Mouse (Mus musculus): ENCODE measurements at regions not wholly inside any gene's neighbourhood (a gene's known extent, or its start where the extent isn't known, plus 50 kb on each side); places are given as distances from the start of the nearest gene placed in this dataset.

DNA sequence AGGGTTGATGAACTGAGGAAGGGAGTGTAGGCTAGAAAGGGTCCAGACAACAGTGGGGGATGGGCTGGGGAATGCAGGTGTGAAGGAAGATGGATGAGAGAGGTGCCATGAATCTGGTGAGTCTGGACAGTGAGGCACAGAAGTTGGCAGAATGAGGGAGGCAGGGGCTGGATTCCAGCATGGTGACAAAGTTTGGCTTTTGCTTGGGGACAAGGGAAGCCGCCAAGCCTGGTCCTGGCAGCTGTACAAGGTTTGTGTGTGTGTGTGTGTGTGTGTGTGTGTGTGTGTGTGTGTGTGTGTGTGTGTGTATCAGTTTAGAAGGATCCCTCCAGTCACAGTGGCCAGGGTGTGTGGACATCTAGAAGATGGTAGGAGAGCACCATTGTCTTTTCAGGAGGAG lies 270.4 kb downstream of the Rps24 start:
- ATAC-seq, result no peak

GRCm38 (mm10) chr14:24757843-24758242 lies 270.9 kb downstream of the Rps24 start:
- Histone ChIP-seq H3K36me3 (no peaks in the 10 kb centered on the region), H3K4me1 (no peaks in the 10 kb centered on the region), H3K4me2 (no peak overlapping the region), H3K4me3 (no peak overlapping the region), H3K27me3 (replicated peaks) (no peaks in the 10 kb centered on the region), H3K9ac (no peak overlapping the region), H3K9me3 (replicated peaks) (no peaks in the 10 kb centered on the region), H3K27ac (no peak overlapping the region)
- WGBS (ENCODE audit: insufficient replicate concordance), result 13% methylated on average over 1 of the region's 1 CpGs
- ATAC-seq, result no peak

More for the DNA sequence above, 270.4 kb downstream of the Rps24 start:
- no peak overlapping the region for H3K4me2 ChIP-seq
- no peaks in the 10 kb centered on the region for H3K9me3 ChIP-seq (replicated peaks)
- no peak overlapping the region for H3K9ac ChIP-seq
- no peaks in the 10 kb centered on the region for H3K4me1 ChIP-seq
- no peak overlapping the region for H3K4me3 ChIP-seq
- H3K36me3 ChIP-seq, result no peaks in the 10 kb centered on the region
- no peaks in the 10 kb centered on the region for H3K27me3 ChIP-seq (replicated peaks)
- WGBS (ENCODE audit: insufficient replicate concordance), result 58% methylated on average over 1 of the region's 1 CpGs
- no peak overlapping the region for H3K27ac ChIP-seq

DNA sequence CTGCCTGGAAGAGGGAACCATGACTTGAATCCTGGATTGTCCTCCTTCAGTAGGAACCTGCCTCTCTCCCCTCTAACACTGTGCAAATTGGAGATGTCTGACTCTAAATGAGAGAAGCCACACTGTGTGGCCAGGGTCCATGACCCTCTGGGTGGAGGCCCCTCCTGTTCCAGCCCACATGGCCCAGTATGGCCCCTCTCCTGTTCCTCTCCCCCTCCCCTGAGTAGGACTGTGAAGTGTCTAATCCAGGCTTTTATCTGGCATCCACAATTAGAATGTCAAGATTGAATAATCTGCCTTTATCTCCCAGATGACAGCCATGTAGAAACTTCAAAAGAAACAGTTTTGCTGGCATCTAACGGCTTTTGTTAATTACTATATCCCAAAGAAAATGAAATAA lies 274.0 kb downstream of the Rps24 start:
- 69% methylated on average over 1 of the region's 1 CpGs for WGBS (ENCODE audit: insufficient replicate concordance)
- no peaks in the 10 kb centered on the region for H3K27me3 ChIP-seq (replicated peaks)
- ATAC-seq, result no peak

DNA sequence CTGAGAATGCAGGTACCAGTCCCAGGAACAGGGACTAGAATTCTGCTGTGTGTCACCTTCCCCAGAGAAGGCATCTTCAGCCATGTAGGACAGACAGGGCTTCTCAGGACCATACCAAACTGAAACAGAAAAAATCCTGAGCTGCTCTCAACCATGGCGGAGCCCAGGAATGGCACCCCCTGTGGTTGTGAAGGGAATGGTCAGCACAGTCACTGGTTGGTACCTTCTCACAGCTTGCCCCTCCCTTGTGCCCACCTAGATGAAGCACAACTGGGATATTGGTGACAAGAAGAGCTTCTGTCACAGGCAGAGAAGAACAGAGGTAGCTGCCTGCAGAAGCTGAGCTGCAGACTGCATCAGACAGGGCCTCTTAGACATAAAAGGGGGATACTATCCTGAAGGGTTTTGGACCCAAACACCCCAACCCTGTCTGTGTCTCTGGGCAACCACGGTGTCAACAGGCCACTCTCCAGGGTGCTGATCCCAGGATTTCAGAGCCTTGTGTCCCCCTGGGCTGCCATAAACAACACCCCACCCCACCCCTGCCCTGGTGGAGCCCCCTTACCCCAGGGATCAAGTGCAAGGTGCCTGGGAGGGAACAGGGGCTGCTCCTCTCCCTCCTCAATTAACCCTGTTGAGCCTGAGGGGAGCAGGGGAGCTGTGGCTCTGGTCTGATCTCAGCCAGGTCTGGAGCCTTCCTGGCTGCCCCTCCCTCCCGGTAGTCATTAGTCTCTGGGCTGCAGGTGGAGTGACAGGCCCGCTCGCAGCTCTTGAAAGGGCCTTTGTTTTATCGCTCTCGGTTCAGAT lies 275.7 kb downstream of the Rps24 start:
- H3K9me3 ChIP-seq (replicated peaks), result no peaks in the 10 kb centered on the region
- H3K4me1 ChIP-seq, result no peaks in the 10 kb centered on the region
- no peak overlapping the region for H3K4me3 ChIP-seq
- H3K36me3 ChIP-seq, result no peaks in the 10 kb centered on the region
- H3K4me2 ChIP-seq, result no peak overlapping the region
- 18% methylated on average over 7 of the region's 7 CpGs for WGBS (ENCODE audit: insufficient replicate concordance)
- ATAC-seq, result no peak
- no peak overlapping the region for H3K9ac ChIP-seq
- no peaks in the 10 kb centered on the region for H3K27me3 ChIP-seq (replicated peaks)
- H3K27ac ChIP-seq, result no peak overlapping the region

More for the DNA sequence above, 274.0 kb downstream of the Rps24 start:
- H3K4me1 ChIP-seq, result no peaks in the 10 kb centered on the region
- no peak overlapping the region for H3K9ac ChIP-seq
- no peak overlapping the region for H3K4me2 ChIP-seq
- H3K36me3 ChIP-seq, result no peaks in the 10 kb centered on the region
- H3K9me3 ChIP-seq (replicated peaks), result no peaks in the 10 kb centered on the region
- H3K4me3 ChIP-seq, result no peak overlapping the region
- H3K27ac ChIP-seq, result no peak overlapping the region

GRCm38 (mm10) chr14:24763275-24763812 lies 276.4 kb downstream of the Rps24 start:
- 45% methylated on average over 9 of the region's 9 CpGs for WGBS (ENCODE audit: insufficient replicate concordance)
- Histone ChIP-seq H3K9me3 (replicated peaks) (no peaks in the 10 kb centered on the region), H3K27me3 (replicated peaks) (no peaks in the 10 kb centered on the region), H3K36me3 (no peaks in the 10 kb centered on the region), H3K4me2 (no peak overlapping the region), H3K4me1 (no peaks in the 10 kb centered on the region), H3K27ac (no peak overlapping the region), H3K9ac (no peak overlapping the region), H3K4me3 (no peak overlapping the region)
- no peak for ATAC-seq

DNA sequence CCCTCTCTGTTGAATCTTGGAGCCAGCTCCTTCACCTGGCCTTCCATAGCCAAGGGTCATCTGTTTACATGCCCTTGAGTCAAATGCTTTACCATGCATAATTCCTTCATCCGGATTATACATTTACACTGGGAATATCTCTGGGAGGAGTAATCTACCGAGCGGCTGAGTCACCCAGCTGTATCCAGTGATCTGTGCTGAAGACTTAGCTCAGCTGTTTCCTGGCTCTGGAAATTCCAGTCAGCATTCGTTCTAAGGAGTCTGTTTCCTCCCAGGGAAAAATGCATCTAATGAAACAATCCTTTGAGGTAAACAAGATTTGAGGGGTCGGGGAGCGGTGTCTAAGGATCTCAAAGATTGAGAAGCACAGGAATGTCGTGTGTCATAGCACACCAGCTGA lies 276.9 kb downstream of the Rps24 start:
- H3K9me3 ChIP-seq (replicated peaks), result no peaks in the 10 kb centered on the region
- ATAC-seq, result no peak
- 53% methylated on average over 7 of the region's 7 CpGs for WGBS (ENCODE audit: insufficient replicate concordance)
- H3K4me3 ChIP-seq, result no peak overlapping the region
- H3K27ac ChIP-seq, result no peak overlapping the region
- no peaks in the 10 kb centered on the region for H3K4me1 ChIP-seq
- H3K36me3 ChIP-seq, result no peaks in the 10 kb centered on the region
- H3K27me3 ChIP-seq (replicated peaks), result no peaks in the 10 kb centered on the region
- H3K4me2 ChIP-seq, result no peak overlapping the region
- no peak overlapping the region for H3K9ac ChIP-seq

- H3K4me2 ChIP-seq, result no peak overlapping the region
- no peak for ATAC-seq
- H3K36me3 ChIP-seq, result no peaks in the 10 kb centered on the region
- 58% methylated on average over 3 of the region's 3 CpGs for WGBS (ENCODE audit: insufficient replicate concordance)
- no peaks in the 10 kb centered on the region for H3K4me1 ChIP-seq
- H3K9me3 ChIP-seq (replicated peaks), result no peaks in the 10 kb centered on the region
- no peak overlapping the region for H3K9ac ChIP-seq
- no peak overlapping the region for H3K4me3 ChIP-seq
- no peaks in the 10 kb centered on the region for H3K27me3 ChIP-seq (replicated peaks)
- no peak overlapping the region for H3K27ac ChIP-seq
Observed at GRCm38 (mm10) chr14:24766260-24766659, 279.3 kb downstream of the Rps24 start.

- no peaks in the 10 kb centered on the region for H3K9me3 ChIP-seq (replicated peaks)
- no peak overlapping the region for H3K9ac ChIP-seq
- no peak overlapping the region for H3K4me2 ChIP-seq
- no peaks in the 10 kb centered on the region for H3K4me1 ChIP-seq
- H3K27me3 ChIP-seq (replicated peaks), result no peaks in the 10 kb centered on the region
- no peak overlapping the region for H3K27ac ChIP-seq
- H3K36me3 ChIP-seq, result no peaks in the 10 kb centered on the region
- H3K4me3 ChIP-seq, result no peak overlapping the region
- 49% methylated on average over 2 of the region's 2 CpGs for WGBS (ENCODE audit: insufficient replicate concordance)
- no peak for ATAC-seq
Observed at GRCm38 (mm10) chr14:24766690-24767089, 279.8 kb downstream of the Rps24 start.

- Histone ChIP-seq H3K9me3 (replicated peaks) (no peaks in the 10 kb centered on the region), H3K4me2 (no peak overlapping the region), H3K36me3 (no peaks in the 10 kb centered on the region), H3K4me3 (no peak overlapping the region), H3K27ac (no peak overlapping the region), H3K4me1 (no peaks in the 10 kb centered on the region), H3K9ac (no peak overlapping the region), H3K27me3 (replicated peaks) (no peaks in the 10 kb centered on the region; the same call in 1 of the 2 replicates)
- no peak for ATAC-seq
- WGBS (ENCODE audit: insufficient replicate concordance), result 71% methylated on average over 5 of the region's 5 CpGs
Observed at GRCm38 (mm10) chr14:24767316-24767715, 280.4 kb downstream of the Rps24 start.

GRCm38 (mm10) chr14:24767964-24768363 lies 281.0 kb downstream of the Rps24 start:
- no peak overlapping the region for H3K4me2 ChIP-seq
- H3K9me3 ChIP-seq (replicated peaks), result no peaks in the 10 kb centered on the region
- no peaks in the 10 kb centered on the region for H3K36me3 ChIP-seq
- H3K9ac ChIP-seq, result no peak overlapping the region
- WGBS (ENCODE audit: insufficient replicate concordance), result 74% methylated on average over 5 of the region's 5 CpGs
- H3K4me1 ChIP-seq, result no peaks in the 10 kb centered on the region
- H3K27me3 ChIP-seq (replicated peaks), result no peaks in the 10 kb centered on the region; the same call in 1 of the 2 replicates
- no peak overlapping the region for H3K27ac ChIP-seq
- no peak for ATAC-seq
- H3K4me3 ChIP-seq, result no peak overlapping the region

GRCm38 (mm10) chr14:24769451-24769850 lies 282.5 kb downstream of the Rps24 start:
- Histone ChIP-seq H3K4me2 (no peak overlapping the region), H3K4me3 (no peak overlapping the region), H3K9ac (no peak overlapping the region), H3K27ac (no peak overlapping the region), H3K36me3 (no peaks in the 10 kb centered on the region), H3K27me3 (replicated peaks) (no peaks in the 10 kb centered on the region; the same call in 1 of the 2 replicates), H3K9me3 (replicated peaks) (no peaks in the 10 kb centered on the region), H3K4me1 (no peaks in the 10 kb centered on the region)
- no peak for ATAC-seq
- 49% methylated on average over 3 of the region's 3 CpGs for WGBS (ENCODE audit: insufficient replicate concordance)

DNA sequence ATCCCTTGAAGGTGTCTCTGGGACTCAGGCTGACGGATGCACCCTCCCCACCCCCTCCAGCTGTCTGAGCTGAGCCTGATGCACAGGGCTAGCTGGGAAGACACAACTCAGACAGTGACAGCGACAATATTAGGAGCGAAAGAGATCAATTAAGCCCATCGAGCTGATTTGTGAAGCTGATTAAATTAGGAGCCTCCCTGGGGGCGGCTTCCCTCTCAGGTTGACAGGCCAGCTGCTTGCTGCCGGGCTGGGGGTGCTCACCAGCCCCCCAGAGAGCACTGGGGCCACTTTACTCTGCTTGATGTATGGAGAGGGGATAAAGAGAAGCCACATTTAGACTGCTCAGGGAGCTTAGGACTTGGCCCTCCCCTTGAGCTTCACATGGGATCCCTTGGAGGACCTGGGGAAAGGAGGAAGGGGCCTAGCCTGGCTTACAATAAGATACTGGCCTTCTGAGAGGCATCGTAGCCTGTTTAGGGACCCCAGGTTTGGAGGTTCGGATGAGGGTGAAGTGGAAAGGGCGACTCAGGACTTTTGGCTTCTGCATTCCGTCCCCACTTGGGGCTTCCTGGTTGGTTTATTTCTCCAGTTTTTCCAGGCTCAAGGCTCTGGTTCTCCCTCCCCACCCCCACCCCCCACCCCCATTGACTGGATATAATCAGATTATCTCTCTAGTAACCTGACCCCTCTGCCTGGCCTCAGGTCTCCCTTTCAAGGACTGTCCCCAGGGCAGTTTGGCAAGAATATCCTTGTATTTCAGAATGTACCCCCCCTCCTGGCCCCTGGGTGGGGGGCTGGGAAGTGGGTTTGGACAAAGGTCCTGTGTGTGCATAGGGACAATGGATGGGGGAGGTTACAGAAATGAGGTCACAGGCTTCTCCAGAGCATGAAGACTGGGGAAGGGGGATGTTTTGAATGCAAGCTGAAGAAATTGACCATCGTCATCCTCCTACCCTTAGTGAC lies 283.4 kb downstream of the Rps24 start:
- Histone ChIP-seq H3K9me3 (replicated peaks) (no peaks in the 10 kb centered on the region), H3K4me2 (no peak overlapping the region), H3K27me3 (replicated peaks) (no peaks in the 10 kb centered on the region; the same call in 1 of the 2 replicates), H3K27ac (no peak overlapping the region), H3K4me1 (no peaks in the 10 kb centered on the region), H3K9ac (no peak overlapping the region), H3K36me3 (no peaks in the 10 kb centered on the region), H3K4me3 (no peak overlapping the region)
- 29% methylated on average over 11 of the region's 11 CpGs for WGBS (ENCODE audit: insufficient replicate concordance)
- ATAC-seq, result no peak

Data from liver, embryonic 12.5 days (tissue).